Mouse (Mus musculus) erythroblast, embryonic 14.5 days (primary cell): ENCODE measurements at regions not wholly inside any gene's neighbourhood (a gene's known extent, or its start where the extent isn't known, plus 50 kb on each side); places are given as distances from the start of the nearest gene placed in this dataset.

Source experiments
- H3K27me3 ChIP-seq: 2 replicates; pipeline ENCODE4 v1.6.1; 2012; ENCODE audit warnings: inconsistent platforms; ENCODE audit not compliant: control insufficient read depth
- H3K36me3 ChIP-seq: 2 replicates; pipeline ENCODE4 v1.6.1; 2012; ENCODE audit warnings: mild to moderate bottlenecking, inconsistent platforms; ENCODE audit not compliant: control insufficient read depth
- H3K4me1 ChIP-seq: 2 replicates; pipeline ENCODE4 v1.6.1; 2012; ENCODE audit warnings: inconsistent platforms; ENCODE audit not compliant: control insufficient read depth
- H3K4me3 ChIP-seq: replicated peaks from 2 replicates; pipeline ENCODE3; 2012; ENCODE audit warnings: moderate library complexity, mild to moderate bottlenecking, inconsistent platforms
- H3K9me3 ChIP-seq: 2 replicates; pipeline ENCODE4 v1.6.1; 2012; ENCODE audit warnings: low read length, inconsistent platforms, mixed read lengths; ENCODE audit not compliant: control insufficient read depth
- GATA1 ChIP-seq: IDR thresholded peaks from 2 replicates; pipeline ENCODE4 v1.6.1; 2012; ENCODE audit warnings: low read length, inconsistent platforms, mixed read lengths
- TAL1 ChIP-seq: IDR thresholded peaks from 3 replicates; pipeline ENCODE4 v1.6.1; 2012; ENCODE audit warnings: low read length, inconsistent platforms, mixed read lengths

DNA sequence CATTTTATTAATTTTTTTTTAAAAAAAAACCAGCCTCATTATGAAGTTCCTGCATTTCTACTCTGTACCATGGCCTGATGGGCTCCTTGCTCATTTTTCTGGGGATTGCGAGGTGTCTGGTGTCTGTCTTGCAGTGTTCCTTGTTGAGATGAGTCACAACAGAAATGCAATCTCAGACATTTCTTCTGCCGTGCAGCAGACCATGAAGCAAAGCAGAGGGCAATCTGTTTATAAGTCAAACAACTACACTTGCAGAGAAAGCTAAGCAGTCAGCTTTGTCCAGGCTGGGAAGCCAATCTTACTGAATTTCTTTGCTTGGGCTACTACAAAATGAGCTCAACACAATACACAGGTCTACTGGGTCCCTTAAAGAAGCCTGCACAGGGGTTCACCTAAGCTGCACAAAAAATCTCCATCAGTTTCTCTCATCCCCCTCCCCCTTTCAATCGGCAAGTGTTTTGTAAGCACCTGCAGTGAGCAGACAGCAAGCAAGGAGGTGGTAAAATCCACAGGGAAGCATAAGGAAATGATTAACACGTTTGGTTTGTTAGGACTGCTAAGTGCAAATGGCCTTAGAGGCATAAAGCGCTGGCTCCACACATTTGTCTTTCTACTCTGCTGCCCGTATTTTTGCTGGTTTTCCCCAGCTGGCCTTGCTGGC, 171.0 kb upstream of the Dmrta1 start:
- Histone ChIP-seq H3K4me1 (peaks cover 37% of the 10 kb centered on the region), H3K36me3 (no peaks in the 10 kb centered on the region), H3K4me3 (no peak overlapping the region), H3K27me3 (no peaks in the 10 kb centered on the region), H3K9me3 (no peaks in the 10 kb centered on the region)
- TF ChIP-seq TAL1 (no peak), GATA1 (no peak)

- Histone ChIP-seq H3K4me3 (no peak overlapping the region), H3K4me1 (peaks cover 28% of the 10 kb centered on the region), H3K27me3 (no peaks in the 10 kb centered on the region), H3K36me3 (no peaks in the 10 kb centered on the region), H3K9me3 (no peaks in the 10 kb centered on the region)
- TF ChIP-seq TAL1 (no peak), GATA1 (no peak)
Measured at GRCm38 (mm10) chr4:89505368-89505819, 173.8 kb upstream of the Dmrta1 start.

DNA sequence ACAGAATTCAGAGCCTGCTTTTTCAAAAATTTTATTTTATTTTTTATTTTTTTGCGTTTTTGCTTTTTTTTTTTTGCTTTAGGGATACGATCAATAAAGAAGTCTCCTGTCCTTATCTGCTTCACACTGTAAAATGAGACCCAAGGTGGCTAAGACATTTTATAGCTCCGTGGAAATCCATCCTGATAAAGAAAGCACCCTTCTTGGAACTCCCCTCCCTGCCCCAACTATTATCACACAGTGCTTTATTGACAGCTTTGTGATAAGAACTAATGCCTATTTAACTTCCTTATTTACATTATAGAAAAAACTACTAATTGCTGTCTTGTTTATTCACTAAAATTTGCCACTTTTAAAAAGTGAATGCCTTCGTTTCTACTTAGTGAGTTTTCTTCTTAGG, 179.0 kb upstream of the Dmrta1 start:
- Histone ChIP-seq H3K4me1 (peaks cover 17% of the 10 kb centered on the region), H3K27me3 (no peaks in the 10 kb centered on the region), H3K36me3 (no peaks in the 10 kb centered on the region), H3K4me3 (no peak overlapping the region), H3K9me3 (no peaks in the 10 kb centered on the region)
- no peak for TF ChIP-seq TAL1
- no peak for TF ChIP-seq GATA1

- no peaks in the 10 kb centered on the region for H3K36me3 ChIP-seq
- H3K4me3 ChIP-seq: no peak overlapping the region
- H3K27me3 ChIP-seq: no peaks in the 10 kb centered on the region
- TF ChIP-seq TAL1 (no peak), GATA1 (no peak)
- H3K9me3 ChIP-seq: peaks cover 3% of the 10 kb centered on the region; the same call in 1 of the 2 replicates
- H3K4me1 ChIP-seq: peaks cover 16% of the 10 kb centered on the region
Measured at GRCm38 (mm10) chr4:89490947-89491346, 180.1 kb upstream of the Cdkn2b start.

GRCm38 (mm10) chr4:89487416-89488165, 176.8 kb upstream of the Cdkn2b start:
- no peak for TF ChIP-seq TAL1
- TF ChIP-seq GATA1: no peak
- Histone ChIP-seq H3K4me3 (no peak overlapping the region), H3K9me3 (no peaks in the 10 kb centered on the region)

GRCm38 (mm10) chr4:89486963-89487362, 176.1 kb upstream of the Cdkn2b start:
- Histone ChIP-seq H3K27me3 (no peaks in the 10 kb centered on the region), H3K4me3 (no peak overlapping the region), H3K36me3 (no peaks in the 10 kb centered on the region), H3K9me3 (no peaks in the 10 kb centered on the region), H3K4me1 (peaks cover 21% of the 10 kb centered on the region)
- TF ChIP-seq TAL1: no peak
- TF ChIP-seq GATA1: no peak

More at GRCm38 (mm10) chr4:89487416-89488165, 176.8 kb upstream of the Cdkn2b start:
- H3K36me3 ChIP-seq: no peaks in the 10 kb centered on the region
- H3K27me3 ChIP-seq: no peaks in the 10 kb centered on the region
- H3K4me1 ChIP-seq: peaks cover 21% of the 10 kb centered on the region

DNA sequence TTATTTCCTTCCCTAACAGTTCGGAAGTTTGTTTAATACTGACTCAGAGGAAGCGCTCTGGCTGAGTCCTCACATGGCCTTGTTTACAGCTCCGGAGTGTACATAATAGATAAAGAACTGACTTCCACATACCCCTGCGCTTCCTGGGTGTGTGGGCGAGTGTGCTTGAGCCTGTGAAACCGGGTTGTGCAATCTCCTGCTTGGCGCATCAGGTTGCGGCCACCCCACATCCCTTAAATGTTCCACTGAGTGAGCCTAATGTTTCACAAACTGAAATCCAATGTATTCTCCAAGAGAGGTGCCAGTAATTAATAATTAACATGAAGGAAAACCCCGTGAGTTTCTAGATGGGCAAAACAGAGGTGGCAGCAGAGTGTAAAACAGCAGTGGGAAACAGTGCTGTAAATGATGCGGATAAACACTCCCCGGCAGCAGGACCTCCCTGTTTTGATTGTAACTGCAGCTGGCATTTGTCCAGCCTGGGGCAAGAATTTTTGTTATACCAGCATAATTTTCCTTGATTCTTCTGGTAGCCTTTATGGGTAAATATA, 175.2 kb upstream of the Cdkn2b start:
- Histone ChIP-seq H3K27me3 (no peaks in the 10 kb centered on the region), H3K9me3 (no peaks in the 10 kb centered on the region), H3K4me3 (no peak overlapping the region), H3K4me1 (peaks cover 21% of the 10 kb centered on the region), H3K36me3 (no peaks in the 10 kb centered on the region)
- TF ChIP-seq TAL1 (no peak), GATA1 (no peak)

DNA sequence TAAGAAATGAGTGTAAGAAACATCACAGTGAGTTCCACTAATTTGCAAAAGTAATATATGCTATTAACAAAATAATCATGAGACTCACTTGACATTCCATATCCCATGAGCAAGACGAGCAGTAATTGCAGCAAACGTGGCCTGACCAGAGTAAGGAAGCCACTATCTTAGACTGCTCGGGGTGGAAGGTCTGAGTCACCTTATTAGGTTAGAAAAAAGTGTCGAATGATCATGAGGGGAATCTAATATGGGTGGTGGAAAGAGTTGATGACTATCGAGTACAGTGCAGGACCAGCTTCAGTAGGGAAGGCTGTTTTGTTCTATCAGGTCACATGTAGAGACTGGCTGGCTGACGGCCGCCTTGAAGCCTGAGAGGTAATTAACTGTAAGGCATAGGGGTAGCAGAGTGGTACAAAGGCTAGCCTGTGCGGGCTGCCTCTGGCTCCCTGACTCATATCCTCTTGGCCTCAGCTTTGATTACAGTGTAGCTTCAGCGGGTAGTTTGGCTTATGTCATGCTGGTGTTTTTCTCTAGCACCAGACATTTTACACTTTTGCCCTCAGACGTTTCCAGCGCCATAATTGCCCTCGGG, 167.9 kb upstream of the Cdkn2b start:
- Histone ChIP-seq H3K4me1 (peaks cover 15% of the 10 kb centered on the region), H3K9me3 (peaks cover 3% of the 10 kb centered on the region; the same call in 1 of the 2 replicates), H3K27me3 (no peaks in the 10 kb centered on the region), H3K36me3 (no peaks in the 10 kb centered on the region), H3K4me3 (no peak overlapping the region)
- TF ChIP-seq GATA1: no peak
- no peak for TF ChIP-seq TAL1

DNA sequence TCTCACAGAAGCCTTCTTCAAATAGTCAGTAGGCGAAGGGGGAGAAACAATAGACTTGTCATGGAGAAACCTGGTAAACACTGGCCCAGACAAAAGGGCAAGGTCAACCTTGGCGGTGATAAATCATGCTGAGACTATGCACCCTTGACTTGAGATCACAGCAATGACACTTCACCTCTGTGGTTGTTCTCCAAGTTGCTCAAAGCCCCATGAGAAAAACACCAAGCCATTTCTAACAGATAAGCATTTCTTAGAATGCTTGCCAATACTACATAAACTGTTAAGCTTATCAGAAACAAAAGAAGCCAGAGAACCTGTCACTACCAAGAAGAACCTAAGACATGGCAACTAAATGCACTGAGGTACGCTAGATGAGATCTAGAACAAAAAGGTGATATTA, 165.0 kb upstream of the Cdkn2b start:
- TF ChIP-seq TAL1 (no peak), GATA1 (no peak)
- Histone ChIP-seq H3K27me3 (no peaks in the 10 kb centered on the region), H3K4me3 (no peak overlapping the region), H3K9me3 (peaks cover 3% of the 10 kb centered on the region; the same call in 1 of the 2 replicates), H3K36me3 (no peaks in the 10 kb centered on the region), H3K4me1 (peaks cover 25% of the 10 kb centered on the region)
